Mouse (Mus musculus): ENCODE results near the gene 4933403O08Rik. TPM values are rescaled to one million over a fixed set of nuclear protein-coding genes. Genes with fewer than 3 reads are reported as not detected.

Gene 4933403O08Rik
- not detected for polyA plus RNA-seq (2014; fragmentation: Illumina TruSeq; extraction: RNeasy Lipid Tissue Mini Kit (QIAGEN cat#74804); ENCODE audit: low read depth, low replicate concordance)

GRCm38 (mm10) chrX:112238749-112239148 is at the start of gene 4933403O08Rik:
4933403O08Rik (plus strand) TSS chrX:112239049.

Other genes starting within 250 kb of the 4933403O08Rik start
- gene Tex16, start 228.0 kb upstream of the 4933403O08Rik start, polyA plus RNA-seq (2014; fragmentation: Illumina TruSeq; extraction: RNeasy Lipid Tissue Mini Kit (QIAGEN cat#74804); ENCODE audit: low read depth, low replicate concordance), result not detected
- gene Apool, start 72.3 kb downstream of the 4933403O08Rik start, polyA plus RNA-seq (2014; fragmentation: Illumina TruSeq; extraction: RNeasy Lipid Tissue Mini Kit (QIAGEN cat#74804); ENCODE audit: low read depth, low replicate concordance), result 200 TPM
- gene Satl1, start 167.7 kb downstream of the 4933403O08Rik start, polyA plus RNA-seq (2014; fragmentation: Illumina TruSeq; extraction: RNeasy Lipid Tissue Mini Kit (QIAGEN cat#74804); ENCODE audit: low read depth, low replicate concordance), result not detected

Measured in kidney, adult 10 weeks (tissue).